Mouse (Mus musculus): Measurements from ENCODE around the gene Rbfox3. TPM values are rescaled to one million over a fixed set of nuclear protein-coding genes. Genes with fewer than 3 reads are reported as not detected.

The Rbfox3 gene
- total RNA-seq, 2 experiments from 2014 or later: 350 to 371 TPM

DNA sequence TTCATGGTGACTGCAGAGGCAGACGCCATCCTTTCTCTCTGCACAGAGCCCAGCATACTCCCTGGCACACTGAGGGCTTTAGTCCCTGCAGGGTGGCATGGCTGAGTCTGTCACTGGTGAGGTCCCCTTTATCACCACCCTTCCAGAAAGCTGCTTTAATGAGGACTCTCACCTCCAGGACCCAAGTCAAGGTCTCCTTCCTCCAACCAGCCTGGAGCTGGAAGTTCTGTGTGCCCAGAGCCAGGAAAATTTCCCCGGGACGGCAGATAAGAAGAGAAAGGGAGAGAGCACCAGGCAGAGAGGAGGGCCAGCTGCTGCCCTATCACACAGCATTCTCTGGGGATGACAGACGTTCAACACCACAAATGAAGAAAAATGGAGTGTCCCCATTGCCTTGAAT is 73.2 kb downstream of the Rbfox3 start:
- no peak for DNase-seq (ENCODE audit: low spot score in 2 of 2)
- intact Hi-C loops (cut with DNase I): no loop called here

DNA sequence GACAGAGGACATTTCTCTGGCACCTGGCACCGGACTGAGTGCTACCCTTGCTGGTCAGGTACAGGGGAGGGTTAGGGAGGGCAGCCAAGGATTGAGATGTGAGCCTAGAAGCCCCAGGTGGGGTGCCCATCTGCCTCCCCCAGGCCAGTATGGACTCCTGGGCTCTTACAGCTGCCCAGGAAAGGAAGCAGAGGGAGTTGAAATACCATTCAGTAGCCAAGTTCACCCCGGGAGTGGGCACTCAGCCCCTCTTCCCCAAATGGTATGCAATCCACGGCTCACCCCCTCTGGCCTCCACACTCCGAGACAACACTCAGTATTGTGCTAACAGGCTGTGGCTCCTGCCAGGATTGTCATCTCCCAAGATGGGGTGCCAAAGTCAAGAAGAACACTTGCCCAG is 74.5 kb downstream of the Rbfox3 start:
- no peak for DNase-seq (ENCODE audit: low spot score in 2 of 2)
- intact Hi-C loops (cut with DNase I): no loop called here

DNA sequence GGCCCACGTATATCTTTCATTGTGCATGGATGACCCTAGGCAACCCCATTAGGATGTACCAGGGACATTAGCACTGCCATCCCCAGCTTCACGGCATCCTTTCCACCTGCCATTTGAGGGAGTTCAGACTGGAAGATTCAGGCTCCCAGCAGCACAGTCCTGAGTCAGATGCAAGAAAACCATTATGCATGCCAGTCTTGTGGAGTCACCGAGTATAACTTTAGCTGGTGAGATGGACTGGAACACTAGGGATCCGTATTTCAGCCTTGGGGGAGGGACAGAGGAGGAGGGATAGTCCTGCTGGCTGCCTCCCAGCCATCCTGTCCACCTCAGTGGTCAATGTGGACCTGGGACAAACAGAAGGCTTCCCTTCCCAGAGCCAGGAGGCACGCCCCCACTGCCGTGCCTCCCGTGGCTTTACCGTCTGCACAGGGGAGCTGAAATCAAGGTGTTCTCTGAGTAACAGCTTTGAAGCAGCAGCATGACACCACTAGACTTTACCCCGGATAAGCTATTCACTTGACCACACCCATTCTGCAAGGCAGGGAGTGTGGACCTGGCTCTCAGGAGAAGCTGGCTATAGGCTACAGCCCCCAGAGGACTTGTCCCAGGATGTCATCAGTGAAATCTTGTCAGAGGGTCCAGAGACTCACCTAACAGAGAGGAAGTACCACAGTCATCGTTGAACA is 78.5 kb downstream of the Rbfox3 start:
- intact Hi-C loops (cut with DNase I): no loop called here
- no peak for DNase-seq (ENCODE audit: low spot score in 2 of 2)

DNA sequence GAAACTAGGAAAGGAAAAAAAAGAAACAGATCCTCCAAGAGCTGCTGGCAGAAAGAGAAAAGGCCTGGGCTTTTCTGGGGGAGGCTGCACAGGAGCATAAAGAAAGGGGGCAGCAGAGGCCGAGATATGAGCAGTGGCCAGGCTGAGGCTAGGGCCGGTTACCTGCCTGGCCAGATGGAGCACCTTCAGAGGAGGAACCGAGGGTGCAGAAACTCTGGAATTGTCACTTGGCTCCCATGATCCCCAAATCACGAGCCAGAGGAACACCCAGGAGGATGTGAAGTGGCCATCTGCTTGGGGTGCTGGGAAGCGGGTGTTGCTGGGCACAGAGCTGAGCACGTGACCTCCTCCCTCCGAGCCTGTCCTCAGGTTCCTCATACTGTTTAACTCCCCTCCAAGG is 79.7 kb downstream of the Rbfox3 start:
- intact Hi-C loops (cut with DNase I): no loop called here
- no peak for DNase-seq (ENCODE audit: low spot score in 2 of 2)

DNA sequence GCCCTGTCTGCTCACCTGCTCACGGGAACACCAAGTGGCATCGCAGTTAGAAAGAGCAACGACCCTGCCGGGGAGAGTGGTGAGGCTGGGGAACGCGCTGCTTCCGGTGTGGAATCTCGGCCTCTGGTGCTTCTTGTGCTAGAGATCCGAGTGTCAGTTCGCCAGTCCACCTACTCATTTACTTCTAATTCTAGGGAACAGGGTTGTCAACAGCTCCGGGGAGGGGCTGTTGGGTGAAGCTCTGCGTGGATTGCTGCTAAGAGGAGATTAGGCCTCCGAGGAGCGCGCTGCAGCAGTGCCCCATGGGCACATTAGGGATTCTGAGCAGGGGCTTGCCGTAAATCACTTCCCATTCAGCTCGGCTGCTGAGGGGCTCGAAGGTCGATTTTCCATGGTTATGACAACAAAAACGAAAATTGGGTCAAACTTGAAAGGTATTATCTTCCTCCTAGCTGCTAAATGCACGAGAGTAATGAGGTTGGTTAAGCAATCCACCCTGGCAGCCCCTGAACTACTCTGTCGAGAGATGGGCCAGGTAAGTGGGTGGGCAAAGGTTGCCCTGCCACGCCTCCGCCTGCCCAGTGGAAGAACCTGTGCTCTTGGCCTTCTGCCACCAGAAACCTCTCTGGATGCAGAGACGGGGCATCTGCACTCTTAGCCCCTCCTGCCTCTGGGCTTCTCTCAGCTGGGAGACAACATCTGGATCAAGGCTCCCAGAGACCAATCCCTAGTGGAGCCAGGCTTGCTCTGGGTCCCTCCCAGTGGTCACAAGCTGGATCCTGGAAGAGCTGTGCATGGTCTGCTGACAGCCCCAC is 85.9 kb downstream of the Rbfox3 start:
- intact Hi-C loops (cut with DNase I): no loop called here
- no peak for DNase-seq (ENCODE audit: low spot score in 2 of 2)

DNA sequence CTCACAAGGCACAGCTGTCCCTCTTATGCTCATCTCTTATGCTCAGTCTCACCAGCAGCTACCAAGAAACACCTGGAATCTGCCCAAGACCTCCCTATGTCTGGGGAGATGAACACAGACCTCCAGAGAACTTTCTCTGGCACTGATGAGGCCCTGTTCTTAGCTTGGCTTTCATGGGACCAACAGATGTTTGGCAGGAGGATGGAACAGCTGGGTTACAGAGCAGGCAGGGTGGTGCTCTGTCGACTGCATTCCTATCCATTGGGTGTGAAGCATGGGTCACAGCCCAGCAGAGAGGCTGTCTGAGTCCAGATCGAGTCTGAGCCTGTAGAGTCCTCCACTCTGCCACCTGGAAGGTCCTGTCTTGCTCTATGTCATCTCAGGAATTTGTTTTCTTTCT is 90.0 kb downstream of the Rbfox3 start:
- intact Hi-C loops (cut with DNase I): no loop called here
- DNase-seq (ENCODE audit: low spot score in 2 of 2): no peak

DNA sequence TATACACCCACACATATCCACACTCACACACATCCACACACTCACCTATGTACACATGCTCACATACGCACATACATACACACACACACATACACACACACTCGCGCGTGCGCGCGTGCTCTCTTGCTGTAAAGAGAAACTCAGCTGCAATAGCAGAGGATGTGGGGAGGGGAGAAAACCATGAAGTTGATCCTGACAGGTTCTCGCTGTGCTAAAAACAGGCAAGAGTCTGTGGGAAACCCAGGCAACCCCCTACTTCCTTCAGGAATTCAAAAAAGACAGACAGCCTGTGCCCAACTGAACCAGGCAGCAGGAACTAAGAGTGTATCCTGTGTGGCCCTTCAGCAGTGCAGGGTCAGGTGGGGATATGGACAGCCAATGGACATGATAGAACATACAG is 92.9 kb downstream of the Rbfox3 start:
- no peak for DNase-seq (ENCODE audit: low spot score in 2 of 2)
- intact Hi-C loops (cut with DNase I): no loop called here

DNA sequence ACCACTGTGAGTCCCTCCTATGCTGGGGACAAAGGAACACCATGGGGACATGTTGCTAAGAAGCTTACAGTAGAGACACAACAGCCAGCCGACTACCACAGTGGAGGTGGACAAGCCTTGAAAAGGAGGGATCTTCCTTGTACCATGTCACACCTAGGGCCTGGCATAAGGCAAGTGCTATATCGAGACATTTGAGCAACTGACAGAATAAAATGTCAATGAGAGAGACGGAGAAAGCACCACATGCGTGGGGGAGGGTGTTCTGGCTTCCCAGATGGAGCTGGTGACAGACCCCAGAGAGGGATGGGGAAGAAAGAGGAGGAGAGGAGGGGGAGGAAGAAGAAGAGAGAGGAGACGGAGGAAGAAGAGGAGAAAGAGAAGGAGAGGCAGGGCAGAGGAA is 96.3 kb downstream of the Rbfox3 start:
- intact Hi-C loops (cut with DNase I): no loop called here
- DNase-seq (ENCODE audit: low spot score in 2 of 2): no peak

DNA sequence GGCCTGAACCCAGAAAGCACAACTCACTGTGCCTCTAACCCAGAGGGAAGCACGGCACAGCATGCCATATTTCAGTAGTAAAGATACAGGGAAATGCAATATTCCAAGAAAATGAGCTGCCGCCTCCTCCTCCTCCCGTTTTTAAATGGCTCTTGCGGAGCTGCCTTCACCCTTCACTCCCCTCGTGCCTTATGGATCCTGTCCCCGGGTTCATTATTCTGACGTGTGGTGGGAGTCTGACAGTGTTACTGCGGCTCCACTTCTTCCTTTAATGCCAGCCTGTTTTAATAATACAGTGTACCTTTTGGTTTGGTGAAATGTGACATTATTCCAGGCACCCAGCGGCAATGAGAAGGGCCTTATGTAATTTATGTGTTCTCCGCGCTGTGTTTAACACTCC is 97.5 kb downstream of the Rbfox3 start:
- intact Hi-C loops (cut with DNase I): no loop called here
- peak in 1 of 2 experiments; percentile 54 for DNase-seq (ENCODE audit: low spot score in 2 of 2)

DNA sequence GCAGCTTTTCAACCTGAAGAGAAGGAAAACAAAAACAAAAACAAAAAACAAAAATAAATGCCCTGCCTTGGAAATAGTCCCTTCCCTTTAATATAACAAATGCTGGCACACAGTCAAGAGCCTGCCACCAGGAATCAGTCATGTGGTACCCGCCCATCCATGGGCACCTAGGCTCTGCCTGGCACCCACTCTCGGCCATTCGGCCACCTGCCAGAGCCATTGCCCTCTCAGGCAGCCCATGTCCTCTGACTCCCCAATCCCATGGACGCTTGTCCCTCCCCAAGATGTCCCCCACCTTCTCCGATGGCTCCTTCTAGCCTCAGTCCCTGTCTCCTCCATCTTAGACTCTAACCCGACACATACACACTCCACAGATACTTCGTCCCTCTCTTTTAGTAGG is 100.0 kb downstream of the Rbfox3 start:
- intact Hi-C loops (cut with DNase I): no loop called here
- no peak for DNase-seq (ENCODE audit: low spot score in 2 of 2)

DNA sequence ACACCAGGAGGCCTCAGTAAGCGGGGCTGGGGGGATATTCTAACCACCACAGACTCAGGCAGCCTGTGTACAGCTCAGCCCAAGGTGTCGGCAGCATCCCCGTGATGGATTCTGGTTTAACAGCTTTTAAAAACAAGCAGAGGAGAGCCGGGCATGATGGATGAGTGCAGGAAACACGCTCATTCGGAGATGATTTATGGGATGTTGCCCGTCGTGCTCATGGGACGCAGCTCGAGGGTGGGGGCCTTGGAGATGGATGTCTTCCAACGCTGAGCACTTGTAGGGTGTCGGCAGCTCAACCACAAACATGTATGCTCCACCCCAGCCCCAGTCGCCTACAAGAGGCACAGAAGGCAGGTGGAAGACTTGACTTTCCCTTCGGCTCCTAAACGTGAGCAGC is 103.9 kb downstream of the Rbfox3 start:
- intact Hi-C loops (cut with DNase I): no loop called here
- DNase-seq (ENCODE audit: low spot score in 2 of 2): no peak

DNA sequence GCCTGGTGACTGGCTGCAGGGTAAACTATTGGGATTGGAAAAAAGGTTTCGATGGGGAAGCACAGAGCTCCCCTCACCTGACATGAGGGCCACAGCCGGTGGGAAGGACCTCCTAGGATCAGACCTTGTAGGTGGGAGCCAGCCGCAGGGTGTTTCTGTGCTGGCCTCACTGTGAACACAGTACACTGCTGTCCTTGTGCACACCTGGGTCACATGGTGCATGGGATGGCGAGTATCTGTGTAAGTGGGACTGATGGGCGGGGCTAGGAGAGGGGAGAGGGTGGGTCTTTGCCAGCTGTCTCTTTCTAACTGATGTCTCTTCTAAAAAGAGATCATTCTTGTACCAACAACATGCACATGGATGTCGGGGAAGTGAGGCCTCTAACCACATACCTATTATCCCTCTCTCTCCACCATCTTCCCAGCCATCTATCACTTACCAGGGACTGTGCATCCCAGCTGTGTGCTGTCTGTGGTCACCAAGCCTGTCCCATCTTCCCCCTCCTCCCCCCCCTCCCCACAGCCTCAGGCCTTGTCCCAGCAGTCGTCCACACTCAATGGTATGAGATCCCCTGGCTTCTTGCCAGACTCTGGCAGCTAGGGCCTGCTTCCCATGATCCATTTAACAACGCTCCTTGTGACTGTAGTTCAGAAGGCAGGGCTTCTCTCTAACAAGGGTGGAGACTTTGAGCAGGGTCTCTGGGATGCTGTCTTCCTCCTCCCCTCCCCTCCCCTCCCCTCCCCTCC is 116.4 kb downstream of the Rbfox3 start:
- DNase-seq (ENCODE audit: low spot score in 2 of 2): no peak
- intact Hi-C loops (cut with DNase I): loop anchor here (5.0 kb wide), 2 partner anchors 53 to 62 kb away; no protein-coding TSS in a partner anchor

DNA sequence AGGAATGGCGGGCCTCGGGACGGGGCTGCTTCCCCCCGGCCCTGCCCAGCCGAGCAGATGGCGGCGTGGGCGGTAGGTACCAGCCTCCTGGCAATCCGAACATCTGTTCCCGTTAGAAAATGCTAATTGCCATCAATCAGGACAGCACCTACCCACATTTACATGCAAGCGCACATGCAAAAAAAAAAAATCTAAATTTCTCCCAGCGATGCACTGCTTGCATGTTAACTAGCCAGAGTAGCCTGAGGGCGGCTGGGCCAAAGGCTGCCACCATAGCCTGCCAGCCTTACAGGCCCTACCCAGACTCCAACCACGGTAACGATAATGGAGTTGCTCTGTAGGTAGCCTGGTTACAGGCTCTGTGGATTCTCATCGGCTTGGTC is 117.8 kb downstream of the Rbfox3 start:
- DNase-seq (ENCODE audit: low spot score in 2 of 2): peak; percentile 86 to 88
- intact Hi-C loops (cut with DNase I): loop anchor here (2.0 to 5.0 kb wide), 3 partner anchors 51 to 115 kb away; no protein-coding TSS in a partner anchor

DNA sequence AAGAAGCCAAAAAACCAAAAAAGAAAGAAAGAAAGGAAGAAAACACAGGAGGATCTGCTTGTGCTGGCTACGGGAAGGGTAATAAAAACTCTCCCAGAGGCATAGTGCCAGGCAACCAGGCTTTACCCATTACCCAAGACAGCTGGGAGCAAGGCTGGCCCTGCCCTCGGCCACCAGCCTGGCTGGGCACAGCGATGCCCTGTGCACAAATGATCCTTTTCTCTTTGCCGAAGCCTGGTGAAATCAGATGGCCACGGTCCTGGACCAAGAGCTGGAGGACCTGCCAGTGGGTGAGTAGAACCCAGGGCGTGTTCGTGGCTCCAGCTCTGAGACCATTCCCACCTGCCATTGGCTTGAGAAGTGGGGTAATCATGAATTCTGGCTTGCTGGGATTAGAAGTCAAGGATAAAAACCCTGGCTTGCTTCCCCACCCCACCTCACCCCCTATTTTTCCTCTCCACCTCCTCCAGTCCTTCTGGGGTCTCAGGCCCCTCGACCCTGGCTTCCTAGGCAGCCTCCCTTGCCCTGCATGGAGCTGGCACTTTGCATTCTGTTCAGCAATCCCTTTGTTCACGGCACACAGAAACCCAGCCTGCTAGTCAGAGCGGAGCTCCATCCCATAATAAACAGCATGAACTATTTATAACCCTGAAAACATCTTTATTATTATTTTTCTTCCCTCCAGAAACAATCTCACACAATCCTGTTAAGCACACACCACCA is 118.3 kb downstream of the Rbfox3 start:
- DNase-seq (ENCODE audit: low spot score in 2 of 2): peak; percentile 57 to 61
- intact Hi-C loops (cut with DNase I): loop anchor here (2.0 to 5.0 kb wide), 3 partner anchors 51 to 116 kb away; no protein-coding TSS in a partner anchor

DNA sequence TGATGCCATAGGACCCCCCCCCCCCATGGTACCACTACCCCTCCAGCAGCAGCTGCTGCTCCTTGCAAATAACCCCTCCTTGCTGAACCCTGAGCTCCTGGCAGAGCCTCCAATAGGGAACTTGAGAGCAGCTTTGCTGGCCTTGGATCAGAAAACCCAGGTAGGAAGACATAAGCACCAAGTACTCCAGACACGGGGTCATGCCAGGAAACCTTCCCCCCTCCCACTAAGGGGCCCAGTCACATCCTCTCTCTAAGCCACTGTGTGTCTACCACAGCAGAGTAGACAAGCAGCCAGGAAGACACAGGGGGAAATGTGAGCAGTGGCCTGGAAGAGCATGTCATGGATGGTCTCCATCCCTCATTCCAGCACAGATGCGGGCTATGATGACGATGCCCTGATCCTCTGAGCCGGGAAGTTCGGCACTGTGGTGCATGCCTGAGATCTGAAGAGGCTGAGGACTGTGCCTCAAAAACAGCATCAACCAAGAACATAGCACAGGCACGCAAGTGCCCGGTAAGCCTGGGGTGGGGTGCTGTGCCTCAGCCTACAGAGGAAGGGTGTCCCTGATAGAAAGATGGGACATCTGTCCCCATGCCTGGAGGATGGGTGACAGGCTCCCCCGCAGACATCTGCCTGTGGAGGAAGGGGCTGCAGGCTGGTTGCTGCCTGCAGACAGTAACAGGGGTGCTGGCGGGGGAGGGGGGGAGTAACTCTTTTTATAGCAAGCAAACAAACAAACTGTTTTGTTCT is 119.1 kb downstream of the Rbfox3 start:
- intact Hi-C loops (cut with DNase I): loop anchor here (2.0 to 5.0 kb wide), 3 partner anchors 50 to 116 kb away; no protein-coding TSS in a partner anchor
- DNase-seq (ENCODE audit: low spot score in 2 of 2): peak; percentile 81 to 86

DNA sequence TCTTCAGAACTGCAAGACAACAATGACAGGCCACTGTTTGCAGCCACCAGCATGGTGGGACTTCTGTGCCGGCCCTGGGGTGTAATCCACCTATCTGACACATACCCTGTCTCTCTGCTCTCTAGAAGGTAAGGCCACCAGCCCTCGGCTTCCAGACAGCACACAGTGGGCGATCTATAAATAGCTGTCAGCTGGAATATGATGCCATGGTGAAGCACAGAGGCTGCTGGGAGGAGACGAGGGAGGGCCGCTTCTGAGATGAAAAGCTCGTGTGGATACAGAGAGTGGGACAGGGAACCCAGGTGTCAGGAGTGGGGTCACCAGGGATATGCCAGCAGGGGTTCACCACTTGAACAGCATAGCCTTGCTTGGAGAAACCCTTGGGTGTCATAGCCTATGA is 120.0 kb downstream of the Rbfox3 start:
- intact Hi-C loops (cut with DNase I): loop anchor here (5.0 kb wide), 2 partner anchors 49 to 66 kb away; no protein-coding TSS in a partner anchor

DNA sequence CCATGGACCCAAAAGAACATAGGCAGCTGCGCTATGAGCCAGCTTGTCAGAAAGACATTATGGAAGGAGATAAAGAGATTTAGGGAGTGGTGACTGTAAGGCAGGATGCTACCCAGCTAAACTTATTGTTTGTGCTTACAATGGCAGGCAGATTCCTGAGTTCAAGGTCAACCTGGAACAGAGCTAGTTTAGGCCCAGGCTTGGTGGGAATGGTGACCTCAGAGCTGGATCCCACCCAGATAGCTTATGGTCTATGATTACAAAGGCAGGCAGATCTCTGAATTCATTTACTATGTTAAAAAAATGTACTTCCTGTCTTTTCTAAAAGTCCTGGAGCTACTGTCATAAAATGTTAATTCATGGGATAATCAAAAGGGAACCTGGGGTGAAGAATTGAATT is 123.3 kb downstream of the Rbfox3 start:
- DNase-seq (ENCODE audit: low spot score in 2 of 2): no peak
- intact Hi-C loops (cut with DNase I): no loop called here

More for the DNA sequence above, 120.0 kb downstream of the Rbfox3 start:
- DNase-seq (ENCODE audit: low spot score in 2 of 2): peak; percentile 69 to 77

DNA sequence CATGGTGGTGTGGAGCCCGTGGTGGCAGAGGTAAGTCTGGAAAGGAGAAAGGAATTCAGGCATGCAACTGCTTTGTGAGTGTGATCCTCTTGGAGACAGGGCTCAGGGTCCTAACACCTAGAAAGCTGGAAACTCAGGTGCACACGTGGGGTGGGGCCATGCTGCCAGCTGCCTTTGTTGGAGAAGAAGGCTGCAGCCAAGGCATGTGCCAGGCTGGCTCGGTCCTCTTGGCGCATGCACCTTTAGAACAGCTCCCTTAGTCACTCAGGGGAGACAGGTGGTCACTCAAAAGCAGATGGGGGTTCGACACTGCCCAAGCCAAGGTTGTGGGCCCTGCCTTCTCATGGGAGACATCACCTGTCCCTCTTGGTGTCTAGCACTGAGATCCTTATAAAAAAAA is 128.7 kb downstream of the Rbfox3 start:
- intact Hi-C loops (cut with DNase I): no loop called here
- DNase-seq (ENCODE audit: low spot score in 2 of 2): no peak

DNA sequence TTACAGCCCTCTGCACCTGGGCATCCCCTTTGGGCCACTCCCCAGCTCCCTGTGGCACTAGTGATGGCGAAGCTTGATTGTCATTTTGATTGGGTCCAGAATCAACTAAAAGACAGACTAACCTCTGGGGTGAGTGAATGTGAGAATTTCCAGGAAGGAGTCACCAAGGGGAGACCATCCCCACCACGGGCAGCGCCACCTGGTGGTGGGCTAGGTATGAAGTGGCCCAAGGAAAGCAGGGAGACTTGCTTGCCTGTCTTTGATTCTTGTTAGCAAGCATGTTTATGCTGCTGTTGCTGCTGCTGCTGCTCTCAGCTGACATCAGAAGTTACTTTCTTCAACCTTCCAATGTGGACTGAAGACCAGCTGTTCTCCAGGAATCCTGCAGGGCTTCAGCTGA is 135.6 kb downstream of the Rbfox3 start:
- intact Hi-C loops (cut with DNase I): no loop called here
- no peak for DNase-seq (ENCODE audit: low spot score in 2 of 2)
